Mouse (Mus musculus) frontal cortex, adult 2 months (tissue): ENCODE measurements at regions not wholly inside any gene's neighbourhood (a gene's known extent, or its start where the extent isn't known, plus 50 kb on each side); places are given as distances from the start of the nearest gene placed in this dataset.

Experiments
- DNase-seq, 2 experiments: peaks; one replicate each; pipeline ENCODE4 v3.0.0; 2022; ENCODE audit warnings: low spot score in 1 of 2; ENCODE audit errors: extremely low spot score in 1 of 2

GRCm38 (mm10) chr3:111553358-111553757, 1302.6 kb upstream of the Prmt6 start:
- DNase-seq = peak in 1 of 2 experiments; percentile 9
